Mouse (Mus musculus) forebrain, embryonic 15.5 days (tissue): ENCODE measurements around the gene Sept11. TPM values are rescaled to one million over a fixed set of nuclear protein-coding genes. Genes with fewer than 3 reads are reported as not detected.

Experiments
- ATAC-seq: fragments of 200-750 bp; cut with Nextera tagmentation; replicated peaks from 2 replicates; pipeline ENCODE4 v1.8.0; 2017; ENCODE audit warnings: mild to moderate bottlenecking, moderate TSS enrichment, moderate library complexity
- H3K27ac ChIP-seq: fragments of 300-500 bp; sonication (generic); replicated peaks from 2 replicates; pipeline ENCODE4 v1.5.1; 2015; ENCODE audit warnings: mild to moderate bottlenecking, inconsistent platforms
- H3K27me3 ChIP-seq: fragments of 300-500 bp; sonication (generic); 2 replicates; pipeline ENCODE4 v1.6.1; 2015; ENCODE audit warnings: inconsistent platforms
- H3K36me3 ChIP-seq: fragments of 300-500 bp; sonication (generic); 2 replicates; pipeline ENCODE4 v1.6.1; 2015; ENCODE audit warnings: mild to moderate bottlenecking, inconsistent platforms
- H3K4me1 ChIP-seq: fragments of 300-500 bp; sonication (generic); 2 replicates; pipeline ENCODE4 v1.6.1; 2015; ENCODE audit warnings: inconsistent platforms
- H3K4me2 ChIP-seq: fragments of 300-500 bp; sonication (generic); replicated peaks from 2 replicates; pipeline ENCODE4 v1.6.1; 2015; ENCODE audit warnings: mild to moderate bottlenecking, inconsistent platforms
- H3K4me3 ChIP-seq: fragments of 300-500 bp; sonication (generic); 2 replicates; pipeline ENCODE4 v1.5.1; 2015; ENCODE audit warnings: mild to moderate bottlenecking, inconsistent platforms
- H3K9ac ChIP-seq: fragments of 300-500 bp; sonication (generic); replicated peaks from 2 replicates; pipeline ENCODE4 v1.6.1; 2015; ENCODE audit warnings: mild to moderate bottlenecking, inconsistent platforms
- H3K9me3 ChIP-seq: fragments of 300-500 bp; sonication (generic); 2 replicates; pipeline ENCODE4 v1.6.1; 2016; ENCODE audit warnings: inconsistent platforms
- WGBS: fragments of 180-500 bp; shearing (Covaris S2); methylation state at CpG from one replicate; pipeline ENCODE4 v1.1.7; 2015; ENCODE audit warnings: mixed read lengths; 5-methylcytosine and 5-hydroxymethylcytosine counted together
- polyA plus RNA-seq: library from polyadenylated mRNA; unstranded; fragments of >200 nt; fragmentation: Nextera tagmentation; extraction: Ambion mirVana; gene quantifications from 2 replicates; pipeline ENCODE4 v1.2.1, GENCODE M21; 2015

Sept11 gene
- polyA plus RNA-seq, 1 experiment from 2014 or later, result 174 TPM

- Histone ChIP-seq H3K9me3 (no peaks in the 10 kb centered on the region), H3K27ac (no peak overlapping the region), H3K4me1 (peaks cover 43% of the 10 kb centered on the region), H3K4me3 (no peak overlapping the region), H3K9ac (no peak overlapping the region), H3K27me3 (no peaks in the 10 kb centered on the region), H3K4me2 (no peak overlapping the region), H3K36me3 (peaks cover 3% of the 10 kb centered on the region; the same call in 1 of the 2 replicates)
- 83% methylated on average over 14 of the region's 14 CpGs for WGBS
- no peak for ATAC-seq
Measured at GRCm38 (mm10) chr5:93098811-93099210, 5.6 kb downstream of the Sept11 start.

GRCm38 (mm10) chr5:93100906-93101305, 7.7 kb downstream of the Sept11 start:
- H3K9me3 ChIP-seq, result no peaks in the 10 kb centered on the region
- WGBS, result 88% methylated on average over 4 of the region's 4 CpGs
- ATAC-seq, result no peak
- no peak overlapping the region for H3K4me2 ChIP-seq
- H3K4me1 ChIP-seq, result peaks cover 25% of the 10 kb centered on the region
- H3K27me3 ChIP-seq, result no peaks in the 10 kb centered on the region
- H3K27ac ChIP-seq, result no peak overlapping the region
- H3K36me3 ChIP-seq, result peaks cover 3% of the 10 kb centered on the region; the same call in 1 of the 2 replicates
- no peak overlapping the region for H3K9ac ChIP-seq
- H3K4me3 ChIP-seq, result no peak overlapping the region

GRCm38 (mm10) chr5:93101371-93101791, 8.1 kb downstream of the Sept11 start:
- no peak for ATAC-seq
- 73% methylated on average over 8 of the region's 8 CpGs for WGBS
- no peaks in the 10 kb centered on the region for H3K9me3 ChIP-seq
- no peak overlapping the region for H3K4me3 ChIP-seq
- H3K27ac ChIP-seq, result no peak overlapping the region
- H3K4me2 ChIP-seq, result no peak overlapping the region
- no peak overlapping the region for H3K9ac ChIP-seq
- no peaks in the 10 kb centered on the region for H3K27me3 ChIP-seq
- peaks cover 3% of the 10 kb centered on the region; the same call in 1 of the 2 replicates for H3K36me3 ChIP-seq
- H3K4me1 ChIP-seq, result peaks cover 21% of the 10 kb centered on the region

GRCm38 (mm10) chr5:93103603-93104002, 10.4 kb downstream of the Sept11 start:
- no peaks in the 10 kb centered on the region for H3K27me3 ChIP-seq
- no peak overlapping the region for H3K27ac ChIP-seq
- H3K36me3 ChIP-seq, result peaks cover 3% of the 10 kb centered on the region; the same call in 1 of the 2 replicates
- H3K9ac ChIP-seq, result no peak overlapping the region
- no peaks in the 10 kb centered on the region for H3K9me3 ChIP-seq
- H3K4me2 ChIP-seq, result no peak overlapping the region
- WGBS, result 92% methylated on average over 8 of the region's 8 CpGs
- H3K4me1 ChIP-seq, result no peaks in the 10 kb centered on the region
- no peak overlapping the region for H3K4me3 ChIP-seq
- ATAC-seq, result no peak

- no peak overlapping the region for H3K4me2 ChIP-seq
- no peaks in the 10 kb centered on the region for H3K9me3 ChIP-seq
- H3K4me1 ChIP-seq, result no peaks in the 10 kb centered on the region
- H3K27me3 ChIP-seq, result no peaks in the 10 kb centered on the region
- ATAC-seq, result no peak
- WGBS, result 78% methylated on average over 4 of the region's 5 CpGs
- H3K9ac ChIP-seq, result no peak overlapping the region
- peaks cover 3% of the 10 kb centered on the region for H3K36me3 ChIP-seq
- no peak overlapping the region for H3K4me3 ChIP-seq
- H3K27ac ChIP-seq, result no peak overlapping the region
Measured at GRCm38 (mm10) chr5:93104987-93105823, 12.0 kb downstream of the Sept11 start.

- Histone ChIP-seq H3K4me1 (no peaks in the 10 kb centered on the region), H3K9me3 (no peaks in the 10 kb centered on the region), H3K9ac (no peak overlapping the region), H3K4me2 (no peak overlapping the region), H3K4me3 (no peak overlapping the region), H3K27me3 (no peaks in the 10 kb centered on the region), H3K27ac (no peak overlapping the region), H3K36me3 (peaks cover 3% of the 10 kb centered on the region)
- WGBS, result 98% methylated on average over 4 of the region's 4 CpGs
- ATAC-seq, result no peak
Measured at GRCm38 (mm10) chr5:93106048-93106447, 12.8 kb downstream of the Sept11 start.

- Histone ChIP-seq H3K36me3 (peaks cover 3% of the 10 kb centered on the region; the same call in 1 of the 2 replicates), H3K4me3 (no peak overlapping the region), H3K9me3 (no peaks in the 10 kb centered on the region), H3K27me3 (no peaks in the 10 kb centered on the region), H3K27ac (no peak overlapping the region), H3K4me1 (no peaks in the 10 kb centered on the region), H3K9ac (no peak overlapping the region), H3K4me2 (no peak overlapping the region)
- WGBS, result 92% methylated on average over 4 of the region's 4 CpGs
- ATAC-seq, result no peak
Measured at GRCm38 (mm10) chr5:93108703-93109102, 15.5 kb downstream of the Sept11 start.

GRCm38 (mm10) chr5:93109555-93109954, 16.3 kb downstream of the Sept11 start:
- H3K4me2 ChIP-seq, result no peak overlapping the region
- H3K4me3 ChIP-seq, result no peak overlapping the region
- no peak overlapping the region for H3K9ac ChIP-seq
- H3K27me3 ChIP-seq, result no peaks in the 10 kb centered on the region
- H3K36me3 ChIP-seq, result peaks cover 3% of the 10 kb centered on the region; the same call in 1 of the 2 replicates
- H3K4me1 ChIP-seq, result peaks cover 6% of the 10 kb centered on the region; the same call in 1 of the 2 replicates
- no peak for ATAC-seq
- no peak overlapping the region for H3K27ac ChIP-seq
- no peaks in the 10 kb centered on the region for H3K9me3 ChIP-seq
- 86% methylated on average over 2 of the region's 2 CpGs for WGBS

GRCm38 (mm10) chr5:93112290-93112689, 19.1 kb downstream of the Sept11 start:
- H3K4me2 ChIP-seq, result no peak overlapping the region
- peaks cover 3% of the 10 kb centered on the region; the same call in 1 of the 2 replicates for H3K36me3 ChIP-seq
- peaks cover 18% of the 10 kb centered on the region for H3K4me1 ChIP-seq
- no peak overlapping the region for H3K27ac ChIP-seq
- ATAC-seq, result no peak
- no peak overlapping the region for H3K9ac ChIP-seq
- H3K9me3 ChIP-seq, result no peaks in the 10 kb centered on the region
- no peak overlapping the region for H3K4me3 ChIP-seq
- WGBS, result 98% methylated on average over 3 of the region's 3 CpGs
- no peaks in the 10 kb centered on the region for H3K27me3 ChIP-seq

- H3K9me3 ChIP-seq, result no peaks in the 10 kb centered on the region
- H3K27me3 ChIP-seq, result no peaks in the 10 kb centered on the region
- H3K4me3 ChIP-seq, result no peak overlapping the region
- H3K27ac ChIP-seq, result no peak overlapping the region
- WGBS, result 89% methylated on average over 5 of the region's 5 CpGs
- no peak overlapping the region for H3K9ac ChIP-seq
- no peak for ATAC-seq
- peaks cover 3% of the 10 kb centered on the region; the same call in 1 of the 2 replicates for H3K36me3 ChIP-seq
- no peak overlapping the region for H3K4me2 ChIP-seq
- peaks cover 18% of the 10 kb centered on the region for H3K4me1 ChIP-seq
Measured at GRCm38 (mm10) chr5:93113517-93113916, 20.3 kb downstream of the Sept11 start.

- no peak overlapping the region for H3K4me2 ChIP-seq
- H3K27me3 ChIP-seq, result no peaks in the 10 kb centered on the region
- WGBS, result 74% methylated on average over 6 of the region's 6 CpGs
- no peak overlapping the region for H3K4me3 ChIP-seq
- no peak for ATAC-seq
- peaks cover 3% of the 10 kb centered on the region; the same call in 1 of the 2 replicates for H3K36me3 ChIP-seq
- no peak overlapping the region for H3K9ac ChIP-seq
- H3K4me1 ChIP-seq, result peaks cover 18% of the 10 kb centered on the region
- no peaks in the 10 kb centered on the region for H3K9me3 ChIP-seq
- H3K27ac ChIP-seq, result 0 out of 2 replicates have a peak overlapping the region, but pooled peaks have one; percentile 31
Measured at GRCm38 (mm10) chr5:93114515-93114914, 21.3 kb downstream of the Sept11 start.

- Histone ChIP-seq H3K27me3 (no peaks in the 10 kb centered on the region), H3K9me3 (no peaks in the 10 kb centered on the region), H3K4me1 (peaks cover 18% of the 10 kb centered on the region), H3K4me3 (no peak overlapping the region), H3K4me2 (no peak overlapping the region), H3K27ac (no peak overlapping the region), H3K36me3 (0 out of 2 replicates have a peak, but pooled peaks cover 3% of the 10 kb centered on the region), H3K9ac (no peak overlapping the region)
- 89% methylated on average over 6 of the region's 6 CpGs for WGBS
- ATAC-seq, result no peak
Measured at GRCm38 (mm10) chr5:93115059-93115458, 21.8 kb downstream of the Sept11 start.
